Mouse (Mus musculus) spleen, adult 2 months (tissue): ENCODE measurements around the gene Atm.

Experiments used
- CTCF ChIP-seq: fragments of 200-500 bp; IDR thresholded peaks from 2 replicates; pipeline ENCODE4 v1.5.1; 2011; ENCODE audit warnings: mild to moderate bottlenecking, inconsistent platforms; ENCODE audit not compliant: insufficient read depth, insufficient read length, insufficient replicate concordance; ENCODE audit errors: extremely low read depth
- POLR2A ChIP-seq: fragments of 200-500 bp; IDR thresholded peaks from 2 replicates; pipeline ENCODE4 v1.6.1; 2011; ENCODE audit warnings: low read depth, low read length, inconsistent platforms

- TF ChIP-seq CTCF (no peak), POLR2A (no peak)
Observed at GRCm38 (mm10) chr9:53427638-53428037, 108.9 kb downstream of the Atm start.
